Mouse (Mus musculus) frontal cortex, postnatal 25 days (tissue): ENCODE measurements around the gene Gm39653.
"Not testable (repeated sequence)": the region's sequence is repeated elsewhere in the genome, so short reads cannot be mapped to it uniquely, and the experiment has no call there.

Experiments
- DNase-seq, 2 experiments: peaks; one replicate each; pipeline ENCODE4 v3.0.0; 2022; ENCODE audit warnings: low spot score in 2 of 2

Gene Gm39653

GRCm38 (mm10) chr1:63615668-63616067, at the start of gene Gm39653:
Gene Gm39653, plus strand, starts transcription at chr1:63615968.
- no peak for DNase-seq

GRCm38 (mm10) chr1:63566501-63566900, 49.3 kb upstream of the Gm39653 start:
- no peak for DNase-seq

- no peak for DNase-seq
These were observed 48.7 kb upstream of the Gm39653 start for GRCm38 (mm10) chr1:63567031-63567430.

- DNase-seq, result no peak
These were observed 43.5 kb upstream of the Gm39653 start for GRCm38 (mm10) chr1:63572229-63572628.

- no peak for DNase-seq
These were observed 42.3 kb upstream of the Gm39653 start for GRCm38 (mm10) chr1:63573432-63573831.

GRCm38 (mm10) chr1:63573864-63574611, 41.7 kb upstream of the Gm39653 start:
- no peak for DNase-seq

GRCm38 (mm10) chr1:63576803-63577202, 39.0 kb upstream of the Gm39653 start:
- no peak for DNase-seq

- DNase-seq, result no peak
These were observed 36.6 kb upstream of the Gm39653 start for GRCm38 (mm10) chr1:63579153-63579552.

- DNase-seq, result no peak
These were observed 28.9 kb upstream of the Gm39653 start for GRCm38 (mm10) chr1:63586869-63587268.

GRCm38 (mm10) chr1:63603870-63604500, 11.8 kb upstream of the Gm39653 start:
- no peak for DNase-seq

- DNase-seq, result no peak
These were observed 6.2 kb upstream of the Gm39653 start for GRCm38 (mm10) chr1:63609613-63610012.

GRCm38 (mm10) chr1:63614594-63614993, 1.2 kb upstream of the Gm39653 start:
- no peak for DNase-seq

- no peak for DNase-seq
These were observed 12.4 kb downstream of the Gm39653 start for GRCm38 (mm10) chr1:63628211-63628610.

- not testable (repeated sequence) for DNase-seq
These were observed 14.6 kb downstream of the Gm39653 start for GRCm38 (mm10) chr1:63630390-63630789.

GRCm38 (mm10) chr1:63639921-63640320, 24.2 kb downstream of the Gm39653 start:
- DNase-seq, result no peak

- peak; percentile 50 for DNase-seq
These were observed 42.2 kb downstream of the Gm39653 start for GRCm38 (mm10) chr1:63658016-63658415.

- no peak for DNase-seq
These were observed 43.8 kb downstream of the Gm39653 start for GRCm38 (mm10) chr1:63659591-63659990.

GRCm38 (mm10) chr1:63666089-63666488, 50.3 kb downstream of the Gm39653 start:
- DNase-seq, result no peak

GRCm38 (mm10) chr1:63667201-63667948, 51.6 kb downstream of the Gm39653 start:
- no peak for DNase-seq

GRCm38 (mm10) chr1:63667949-63668851, 52.4 kb downstream of the Gm39653 start:
- no peak for DNase-seq

- no peak for DNase-seq
These were observed 53.0 kb downstream of the Gm39653 start for GRCm38 (mm10) chr1:63668852-63669160.
